Mouse (Mus musculus) bone marrow, adult 2 months (tissue): ENCODE data around the gene Sf3b3.

Experiments used
- CTCF ChIP-seq: fragments of 200-500 bp; IDR thresholded peaks from 2 replicates; pipeline ENCODE4 v1.5.1; 2011; ENCODE audit warnings: low read length, control low read depth; ENCODE audit not compliant: control insufficient read depth, insufficient read depth
- POLR2A ChIP-seq: fragments of 200-500 bp; IDR thresholded peaks from 2 replicates; pipeline ENCODE4 v1.6.1; 2011; ENCODE audit warnings: low read depth, mild to moderate bottlenecking, control low read depth, low read length, borderline replicate concordance; ENCODE audit not compliant: control insufficient read depth

GRCm38 (mm10) chr8:110831956-110832355, 14.6 kb downstream of the Sf3b3 start:
- no peak for TF ChIP-seq CTCF
- TF ChIP-seq POLR2A = no peak
